Mouse (Mus musculus) adrenal gland, adult 18-20 months (tissue): Measurements from ENCODE around the gene Pld2. TPM values are rescaled to one million over a fixed set of nuclear protein-coding genes. Genes with fewer than 3 reads are reported as not detected.

ENCODE experiments used
- DNase-seq, 2 experiments: peaks; one replicate each; pipeline ENCODE4 v3.0.0; 2021 to 2022; ENCODE audit warnings: low spot score in 2 of 2
- total RNA-seq, 2 experiments: library from RNA; stranded (reverse); gene quantifications; 1 replicate in 1 of 2; 2 replicates in 1 of 2; pipeline ENCODE4 v1.2.3; 2021

The Pld2 gene
- total RNA-seq, 2 experiments from 2014 or later = 6.8 to 8.2 TPM

DNA sequence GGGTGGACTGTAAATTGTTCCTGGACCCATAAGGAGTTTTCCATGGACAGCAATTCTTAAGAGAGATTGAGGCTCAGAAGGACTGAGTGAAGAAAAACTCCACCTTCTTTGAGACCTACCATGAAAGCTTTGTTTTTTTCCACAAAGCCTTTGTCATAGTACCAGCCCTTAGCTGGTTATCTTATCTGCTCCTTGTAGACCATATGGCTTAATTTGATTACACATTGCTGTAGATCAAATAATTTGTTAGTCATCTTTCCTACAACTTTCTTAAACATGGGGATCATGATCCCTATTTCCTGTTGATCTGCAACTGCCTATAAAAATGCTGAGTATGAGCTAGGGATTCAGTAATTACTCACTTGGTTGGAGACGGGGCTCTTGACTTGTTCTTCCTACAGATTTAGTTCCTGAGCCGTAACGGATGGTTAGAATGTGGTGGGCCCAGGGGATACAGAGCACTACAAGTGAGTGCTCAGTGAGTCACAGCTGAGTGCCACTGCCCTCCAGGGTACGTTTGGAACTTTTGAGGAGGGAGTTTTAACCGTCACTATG is 32.6 kb downstream of the Pld2 start:
- no peak for DNase-seq

DNA sequence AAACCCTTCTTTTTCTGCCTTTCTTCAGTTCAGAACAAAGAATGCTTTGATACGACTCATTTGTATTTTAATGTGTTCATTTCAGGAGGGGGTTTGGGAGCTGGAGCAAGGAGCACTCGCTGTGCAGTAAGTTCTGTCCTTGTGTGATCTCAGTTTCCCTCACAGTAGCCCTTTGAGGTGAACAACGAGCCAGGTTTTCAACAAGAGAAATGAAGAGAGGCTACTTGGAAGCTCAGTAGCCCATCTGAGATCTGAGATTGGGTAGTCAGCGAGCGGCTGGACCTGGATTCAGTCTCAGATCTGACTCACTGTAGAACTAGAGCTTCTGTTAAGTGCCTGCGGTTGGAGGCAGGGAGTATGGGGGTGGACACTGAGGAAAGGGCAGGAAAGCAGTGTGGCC is 34.0 kb downstream of the Pld2 start:
- no peak for DNase-seq

DNA sequence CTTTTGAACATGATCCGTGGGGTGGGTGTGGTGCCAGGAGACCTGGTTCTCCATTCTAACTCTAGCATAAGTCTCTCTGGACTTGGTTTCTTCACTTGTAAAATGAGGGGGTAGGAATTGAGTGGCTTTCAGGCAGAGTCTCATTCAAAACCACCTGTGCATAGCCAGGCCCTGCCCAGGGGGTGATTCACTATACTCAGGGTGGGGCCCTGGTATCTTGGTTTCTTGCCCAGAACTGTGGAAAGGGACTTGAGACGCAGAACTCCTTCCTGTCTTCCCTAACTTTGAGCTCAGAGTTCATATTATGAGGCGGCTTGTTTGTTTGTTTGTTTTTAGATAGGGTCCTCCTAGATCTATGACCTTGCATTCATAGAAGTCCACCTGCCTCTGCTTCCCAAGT is 37.3 kb downstream of the Pld2 start:
- DNase-seq = no peak

DNA sequence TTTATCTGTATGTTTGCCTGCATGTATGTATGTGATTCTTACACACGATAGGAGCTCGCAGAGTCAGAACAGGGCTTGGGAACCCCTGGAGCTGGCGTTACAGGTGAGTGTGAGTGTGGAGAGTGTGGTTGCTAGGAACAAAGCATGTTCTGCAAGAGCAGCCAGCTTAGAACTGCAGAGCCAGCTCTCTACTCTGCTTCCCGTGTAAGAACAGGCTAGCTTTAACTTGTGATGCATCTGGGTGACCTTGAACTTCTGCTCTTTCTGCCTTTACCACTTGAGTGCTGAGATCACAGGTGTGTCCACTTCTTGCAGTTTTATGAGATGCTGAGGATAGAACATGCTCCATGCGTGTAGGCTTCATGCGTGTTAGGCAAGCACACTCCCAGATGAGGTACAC is 39.1 kb downstream of the Pld2 start:
- DNase-seq = no peak

DNA sequence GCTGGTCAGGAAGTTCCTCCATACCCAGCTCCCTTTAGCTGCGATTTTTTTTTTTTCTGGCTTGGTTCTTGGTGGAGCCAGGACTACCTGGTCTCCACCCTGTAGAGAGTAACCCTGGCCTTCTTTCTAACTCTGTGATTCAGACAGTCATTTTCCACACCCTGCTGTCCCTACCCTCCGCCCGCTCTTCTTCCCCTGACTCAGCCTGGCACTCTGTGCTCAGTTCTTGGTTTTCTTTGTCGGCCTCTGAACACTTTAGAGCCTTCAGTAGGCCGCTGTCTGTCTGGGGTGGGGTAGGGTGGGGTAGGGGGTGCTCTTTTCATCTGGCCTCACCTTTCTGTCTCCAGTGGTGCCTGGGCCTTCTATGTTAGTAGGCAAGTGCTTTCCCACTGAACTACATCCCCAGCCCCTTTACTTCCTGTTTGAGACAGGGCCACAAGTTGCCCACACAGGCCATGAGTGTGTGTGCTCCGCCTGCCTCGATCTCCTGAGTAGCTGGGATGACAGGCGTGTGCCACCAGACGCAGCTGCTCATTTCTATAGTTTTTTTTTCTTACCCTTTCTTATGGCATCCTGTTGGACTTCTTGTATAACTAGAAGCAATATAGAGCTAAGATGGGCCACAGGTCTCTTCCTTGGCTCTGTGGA is 40.0 kb downstream of the Pld2 start:
- DNase-seq = no peak

DNA sequence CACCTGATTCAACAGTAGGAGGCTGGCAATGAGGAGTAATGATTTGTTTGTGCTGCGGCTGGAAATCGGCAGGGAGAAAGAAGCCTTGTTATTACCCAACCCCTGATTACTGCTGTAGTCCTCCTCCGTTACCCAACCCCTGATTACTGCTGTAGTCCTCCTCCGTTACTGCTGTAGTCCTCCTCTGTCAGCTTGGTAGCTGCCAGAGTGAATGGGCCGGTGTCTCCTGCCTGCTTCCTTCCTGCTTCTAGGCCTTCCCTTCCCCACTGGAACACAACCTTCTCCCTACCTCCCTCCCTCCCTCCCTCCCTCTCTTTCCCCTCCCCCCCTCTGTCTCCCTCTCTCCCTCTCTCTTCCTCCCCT is 40.5 kb downstream of the Pld2 start:
- DNase-seq = no peak

DNA sequence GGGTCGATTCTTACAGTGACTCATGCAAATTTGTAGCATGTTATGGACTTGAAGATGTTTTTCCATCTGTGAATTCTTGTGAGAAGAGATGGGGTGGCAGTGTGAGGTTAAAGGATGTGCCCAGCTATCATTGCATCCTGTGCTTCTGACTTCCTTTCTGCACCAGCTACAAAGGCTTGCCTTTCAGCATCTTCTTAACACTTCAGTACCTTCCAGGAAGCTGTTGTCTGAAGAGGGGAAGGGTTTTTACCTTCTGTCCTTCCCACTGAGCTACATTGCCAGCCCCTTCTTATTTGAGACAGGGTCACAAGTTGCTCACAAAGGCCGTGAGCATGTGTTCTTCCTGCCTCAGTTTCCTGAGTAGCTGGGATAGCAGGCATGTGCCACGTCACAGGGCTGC is 41.1 kb downstream of the Pld2 start:
- no peak for DNase-seq

DNA sequence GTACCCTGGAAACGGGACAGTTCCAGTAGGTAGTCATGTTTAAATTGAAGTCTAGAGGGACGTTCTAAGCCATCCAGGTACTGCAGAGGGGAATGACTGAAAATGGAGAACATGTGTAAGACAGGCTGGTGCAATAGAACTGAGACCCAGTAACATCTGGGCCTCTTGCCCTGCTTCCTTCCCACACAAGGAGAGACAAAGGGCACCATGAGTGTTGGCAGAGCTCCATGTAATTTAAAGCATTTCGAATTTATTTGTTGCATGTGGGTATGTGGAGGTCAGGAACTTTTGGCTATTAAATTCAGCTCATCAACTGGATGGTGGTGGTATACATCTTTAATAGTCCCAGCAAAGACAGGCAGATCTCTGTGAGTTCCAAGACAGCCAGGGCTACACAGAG is 42.3 kb downstream of the Pld2 start:
- DNase-seq = no peak

DNA sequence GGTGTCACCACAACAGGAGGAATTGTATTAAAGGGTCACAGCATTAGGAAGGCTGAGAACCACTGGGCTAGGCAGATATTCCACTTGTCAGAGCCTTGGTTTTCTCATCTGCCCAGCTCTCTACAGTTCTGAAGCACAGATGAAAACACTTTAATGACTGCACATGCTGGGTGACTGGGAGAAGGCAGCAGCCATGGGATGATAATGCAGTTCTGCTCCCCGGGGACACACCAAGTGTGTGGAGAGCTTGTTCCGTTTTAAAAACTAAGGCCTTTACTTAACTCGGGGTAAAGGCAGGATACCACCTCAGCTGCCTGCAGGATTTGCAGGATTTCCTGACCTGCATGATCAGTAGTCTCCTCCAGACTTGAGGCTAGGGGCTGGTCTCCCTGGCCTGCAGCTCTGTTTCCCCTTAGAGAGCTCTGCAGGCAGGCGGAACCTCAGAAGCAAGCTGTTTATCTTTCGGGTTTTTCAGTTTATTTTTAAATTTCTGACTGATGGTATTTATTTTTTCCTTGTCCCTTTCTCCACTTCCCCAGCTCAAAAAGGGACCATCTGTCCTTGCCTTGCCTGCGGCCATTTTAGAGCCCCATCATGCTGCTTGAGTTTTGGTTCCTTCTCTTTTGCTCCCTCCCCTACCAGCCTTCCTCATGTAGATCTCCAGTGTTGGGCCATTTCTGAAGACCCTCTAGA is 43.3 kb downstream of the Pld2 start:
- DNase-seq = no peak

DNA sequence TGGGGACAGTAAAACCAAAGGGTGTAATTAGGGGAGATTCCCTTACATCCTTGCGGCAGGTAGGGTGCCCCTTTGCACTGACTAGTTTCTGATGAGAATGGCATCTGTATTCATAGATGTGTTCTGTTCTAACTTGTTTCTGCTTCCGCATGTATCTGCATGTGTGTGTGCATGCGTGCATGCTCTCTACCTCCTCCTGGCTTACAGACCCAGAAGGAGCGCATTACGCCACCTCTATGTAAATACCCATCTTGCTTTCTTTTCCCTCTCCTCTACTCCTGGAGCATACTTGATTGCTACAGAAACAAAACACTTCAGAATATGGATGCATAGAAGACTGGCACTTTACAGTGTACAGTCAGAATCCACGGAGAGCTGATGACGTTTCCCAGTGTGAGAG is 43.9 kb downstream of the Pld2 start:
- no peak for DNase-seq

DNA sequence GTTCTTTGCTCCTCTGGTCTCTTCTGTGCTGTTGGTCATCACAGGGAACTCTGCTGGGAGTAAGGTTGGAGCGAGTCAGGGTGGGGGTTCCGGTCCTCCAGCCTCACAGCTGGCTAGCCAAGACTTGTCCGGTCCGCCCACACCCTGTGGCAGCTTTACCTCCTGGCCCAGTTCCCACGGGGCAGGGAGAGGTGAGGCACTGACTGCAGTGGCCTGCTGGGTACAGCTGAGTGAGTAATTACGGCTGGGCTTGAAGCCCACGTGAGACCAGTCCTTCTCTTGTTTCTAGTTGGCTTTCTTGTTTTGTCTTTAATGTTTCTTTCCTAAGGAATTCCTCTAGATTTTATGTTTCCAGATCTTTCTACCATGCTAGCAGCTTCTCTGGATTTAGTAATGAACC is 45.6 kb downstream of the Pld2 start:
- peak in 1 of 2 experiments; percentile 38 for DNase-seq

DNA sequence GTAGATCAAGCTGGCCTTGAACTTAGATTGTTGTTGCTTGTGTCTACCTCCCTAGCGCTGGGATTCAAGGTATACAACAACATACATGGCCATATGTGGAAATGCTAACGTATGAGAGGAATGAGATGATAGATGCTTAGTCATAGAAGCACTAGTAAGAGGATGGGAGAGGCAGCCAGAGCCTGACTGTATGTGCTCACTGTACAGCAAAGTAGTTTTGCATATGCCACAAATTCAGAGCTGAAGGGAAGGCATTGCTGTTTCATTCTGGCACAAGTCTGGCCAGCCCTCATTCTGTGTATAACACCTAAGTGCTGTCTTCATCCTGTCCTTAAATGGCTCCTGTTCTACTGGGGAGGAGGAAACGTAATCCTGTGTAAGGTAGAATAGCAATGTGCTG is 46.4 kb downstream of the Pld2 start:
- no peak for DNase-seq

DNA sequence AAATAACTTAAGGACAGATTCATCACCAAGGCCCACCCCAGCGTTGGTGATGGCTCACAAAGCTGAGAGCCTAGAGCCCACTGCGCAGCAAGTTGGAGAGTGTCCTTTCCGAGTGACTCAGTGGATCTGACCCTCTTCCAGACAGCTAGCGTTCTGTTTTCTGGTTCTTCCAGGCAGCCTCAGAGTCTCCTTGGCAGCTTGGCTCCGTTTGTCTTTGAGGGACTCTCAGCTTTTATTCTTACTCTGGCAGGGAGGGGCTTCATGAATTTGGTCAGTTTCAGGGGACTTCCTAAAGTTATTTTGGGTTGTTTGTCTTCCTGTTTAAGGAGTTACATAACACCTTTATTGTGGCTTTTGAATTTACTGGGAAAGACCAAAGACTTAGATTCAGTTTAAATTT is 47.1 kb downstream of the Pld2 start:
- DNase-seq = no peak

DNA sequence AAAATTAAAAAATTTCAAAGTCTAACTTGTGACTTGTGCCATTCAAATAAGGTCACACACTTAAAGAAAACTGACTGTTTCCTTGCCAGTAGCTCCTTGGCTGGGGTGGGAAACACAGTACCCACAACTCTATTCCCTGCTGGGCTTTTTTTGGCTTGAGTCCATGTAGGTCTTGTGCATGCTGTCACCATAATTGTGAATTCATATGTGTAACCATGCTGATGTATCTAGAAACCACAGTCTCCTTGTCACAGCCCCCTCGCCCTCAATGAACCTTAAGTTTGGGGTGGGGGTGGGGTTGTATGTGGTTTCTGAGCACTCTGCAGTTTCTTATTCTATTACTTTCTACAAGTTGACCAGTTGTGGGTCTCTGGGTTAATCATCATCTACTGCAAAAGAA is 51.9 kb downstream of the Pld2 start:
- DNase-seq = no peak

DNA sequence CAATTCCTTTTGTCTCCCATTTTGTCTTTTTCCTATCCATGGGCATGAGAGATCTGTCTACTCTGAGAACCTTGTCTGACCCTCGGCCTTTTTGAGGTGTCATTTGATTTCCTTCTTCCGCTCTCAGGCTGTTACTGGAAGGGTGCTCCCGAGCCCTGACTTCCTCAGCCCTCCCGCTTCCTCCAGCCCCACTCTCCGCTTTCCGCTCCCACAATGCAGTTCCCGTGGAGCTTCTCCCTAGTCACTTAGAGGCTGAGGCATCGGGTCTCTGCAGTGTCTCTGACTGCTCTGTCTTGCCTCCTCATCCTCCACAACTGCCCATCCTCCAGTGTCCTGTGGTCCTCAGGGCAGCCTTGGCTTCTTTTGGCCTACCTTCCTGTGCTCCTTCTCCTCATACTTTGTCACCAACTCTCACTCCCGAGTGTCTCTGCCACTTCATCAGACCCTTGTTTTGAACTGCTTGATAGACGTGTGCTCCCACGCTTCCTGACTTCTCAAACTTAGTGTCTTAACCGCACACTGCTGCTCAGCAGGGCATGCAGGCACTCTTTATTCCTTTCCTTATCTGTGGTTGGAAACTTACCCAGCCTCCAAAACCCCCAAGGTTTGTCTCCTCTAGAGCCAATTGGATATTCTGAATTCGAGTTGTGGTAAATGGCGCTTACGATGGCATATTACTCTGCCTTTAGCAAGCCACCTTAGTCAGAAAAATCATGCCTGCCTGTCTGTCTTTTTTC is 54.6 kb downstream of the Pld2 start:
- no peak for DNase-seq

DNA sequence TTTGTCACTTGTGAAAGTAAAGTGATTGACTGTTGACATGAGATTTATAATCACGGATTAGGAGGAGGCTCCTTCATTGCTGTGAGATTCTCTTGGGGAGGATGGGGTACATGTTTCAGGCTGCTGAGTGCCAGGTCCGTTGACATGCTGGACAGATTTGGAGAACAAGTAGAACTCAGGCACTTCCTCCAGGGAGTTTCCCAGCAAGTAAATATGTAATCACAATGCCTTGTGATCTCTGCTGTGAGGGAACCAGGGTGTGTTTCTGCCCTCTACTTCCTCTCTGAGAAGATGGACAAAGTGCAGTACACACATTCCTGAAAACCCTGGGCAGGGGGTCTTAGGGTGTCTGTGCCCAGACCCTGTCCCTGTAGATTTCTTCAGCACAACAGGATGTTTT is 55.8 kb downstream of the Pld2 start:
- DNase-seq = no peak

DNA sequence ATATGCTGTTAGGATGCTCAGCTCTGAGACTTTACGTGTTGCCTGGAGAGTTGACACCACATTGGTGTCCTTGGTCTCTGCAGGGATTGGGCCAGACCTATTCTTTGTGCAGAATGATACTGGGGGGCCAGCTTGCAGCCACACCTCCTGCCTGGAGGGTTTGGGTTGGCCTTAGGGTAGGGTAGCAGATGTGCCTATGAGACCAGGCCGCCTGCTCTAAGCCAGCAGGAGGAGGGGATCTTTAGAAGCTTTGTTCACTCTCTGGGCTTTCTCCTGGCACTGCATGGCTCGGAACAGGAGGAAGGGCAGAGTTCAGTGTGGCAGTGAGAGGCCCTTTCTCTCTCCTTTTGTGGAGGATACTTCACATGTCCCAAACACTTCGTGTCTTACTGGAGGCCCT is 56.2 kb downstream of the Pld2 start:
- DNase-seq = no peak

DNA sequence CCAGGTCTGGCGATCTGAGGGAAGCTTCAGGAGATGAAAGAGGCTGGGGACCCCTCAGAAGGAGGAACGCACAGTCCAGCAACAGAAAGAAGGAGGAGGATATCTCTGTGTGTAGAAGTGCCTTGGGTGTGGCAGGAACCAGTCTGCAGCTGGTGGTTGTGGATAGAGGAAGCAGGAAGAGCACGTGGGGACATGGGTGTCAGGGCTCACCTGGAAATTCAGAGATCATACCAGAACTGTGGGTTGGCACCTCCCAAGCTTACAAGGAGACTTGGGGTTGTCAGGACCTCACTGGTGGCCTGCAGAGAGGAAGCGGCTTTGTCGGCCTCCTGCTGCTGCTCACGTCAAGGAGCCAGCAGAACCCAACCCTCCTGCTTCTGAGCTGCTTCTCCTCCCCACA is 57.4 kb downstream of the Pld2 start:
- no peak for DNase-seq

DNA sequence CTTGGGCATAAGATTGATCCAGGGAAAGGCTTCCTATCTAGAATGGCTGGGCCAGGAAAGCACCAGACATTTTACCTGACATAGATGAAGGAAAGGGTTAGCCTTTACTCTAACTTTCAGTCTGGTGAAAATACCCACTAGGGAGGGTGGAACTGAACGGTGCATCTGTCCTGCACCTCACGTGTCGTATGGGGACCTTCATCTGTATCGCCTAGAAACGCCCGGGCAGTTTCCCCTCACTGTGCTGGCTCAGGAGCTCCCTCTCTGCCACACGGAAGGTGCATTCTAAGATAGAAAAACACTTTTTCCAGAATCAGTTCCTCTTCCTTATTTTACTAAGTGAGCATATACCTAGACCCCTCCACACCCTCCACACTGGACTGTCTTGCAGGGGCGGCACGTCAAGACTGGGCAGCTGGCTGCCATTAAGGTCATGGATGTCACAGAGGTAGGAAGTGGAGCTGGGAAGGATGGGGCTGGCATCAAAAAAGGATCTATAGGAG is 58.6 kb downstream of the Pld2 start:
- DNase-seq = no peak

DNA sequence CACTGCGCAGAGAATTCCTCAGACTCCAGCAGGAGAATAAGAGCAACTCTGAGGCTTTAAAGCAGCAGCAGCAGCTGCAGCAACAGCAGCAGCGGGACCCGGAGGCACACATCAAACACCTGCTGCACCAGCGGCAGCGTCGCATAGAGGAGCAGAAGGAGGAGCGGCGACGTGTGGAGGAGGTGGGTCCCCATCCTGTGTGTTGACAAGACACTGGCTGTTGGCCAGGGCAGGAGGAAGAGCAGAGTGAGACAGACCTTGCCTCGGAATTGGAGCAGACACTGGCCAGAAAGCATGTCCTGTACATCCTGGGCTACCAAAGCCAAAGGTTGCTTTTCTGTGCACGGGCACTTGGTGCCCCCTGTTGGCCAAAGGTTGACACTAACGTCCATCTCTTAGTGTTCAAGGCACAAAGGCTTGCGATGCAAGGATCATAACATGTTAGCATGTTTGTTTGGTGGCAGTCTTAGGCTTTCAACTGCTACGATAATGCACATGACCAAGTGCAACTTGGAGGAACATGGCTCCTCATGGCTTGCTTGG is 65.2 kb downstream of the Pld2 start:
- DNase-seq = peak; percentile 70 to 80

DNA sequence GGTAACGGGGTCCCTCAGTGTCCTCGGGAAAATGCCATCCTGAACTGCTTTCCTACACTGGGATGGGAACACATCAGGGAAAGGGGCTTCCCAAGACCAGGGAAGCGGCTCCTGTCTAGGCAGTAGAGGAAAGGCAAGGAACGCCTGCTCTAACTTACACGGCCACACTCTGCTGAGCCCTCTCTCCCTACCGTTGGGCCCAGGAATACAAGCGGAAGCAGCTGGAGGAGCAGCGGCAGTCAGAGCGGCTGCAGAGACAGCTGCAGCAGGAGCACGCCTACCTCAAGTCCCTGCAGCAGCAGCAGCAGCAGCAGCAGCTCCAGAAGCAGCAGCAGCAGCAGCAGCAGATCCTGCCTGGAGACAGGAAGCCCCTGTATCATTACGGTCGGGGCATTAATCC is 66.9 kb downstream of the Pld2 start:
- DNase-seq = no peak

DNA sequence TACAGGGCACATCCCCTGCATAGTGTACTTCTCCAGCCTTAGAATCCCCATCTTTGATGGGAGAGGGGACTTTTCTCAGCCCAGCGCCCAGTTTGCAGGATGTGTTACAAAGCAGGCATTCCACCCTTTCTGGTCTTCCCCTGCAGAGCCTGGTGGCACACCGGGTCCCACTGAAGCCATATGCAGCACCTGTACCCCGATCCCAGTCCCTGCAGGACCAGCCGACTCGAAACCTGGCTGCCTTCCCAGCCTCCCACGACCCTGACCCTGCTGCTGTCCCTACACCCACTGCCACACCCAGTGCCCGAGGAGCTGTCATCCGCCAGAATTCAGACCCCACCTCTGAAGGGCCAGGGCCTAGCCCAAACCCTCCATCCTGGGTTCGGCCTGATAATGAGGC is 67.7 kb downstream of the Pld2 start:
- no peak for DNase-seq
